Mouse (Mus musculus) layer of hippocampus, adult 18-20 months (tissue): ENCODE data around the gene 1700019N19Rik. TPM values are rescaled to one million over a fixed set of nuclear protein-coding genes. Genes with fewer than 3 reads are reported as not detected.

Source experiments
- total RNA-seq, 2 experiments: library from RNA; stranded (reverse); gene quantifications; 2 replicates each; pipeline ENCODE4 v1.2.3; 2021

The 1700019N19Rik gene
- total RNA-seq, 2 experiments from 2014 or later, result 0.67 TPM; not detected in 1

Other genes starting within 250 kb of the 1700019N19Rik start
- 1 to 10 TPM; 1.4 to 1.9 TPM for gene Pnlip, start 142.0 kb downstream of the 1700019N19Rik start, total RNA-seq
- gene Pnliprp1, start 65.6 kb downstream of the 1700019N19Rik start, total RNA-seq, result not detected
- gene Pnliprp2, start 34.7 kb downstream of the 1700019N19Rik start, total RNA-seq, result under 1 TPM; 0.20 to 0.27 TPM
- gene Eno4, start 149.0 kb upstream of the 1700019N19Rik start, total RNA-seq, result 1 to 10 TPM; 1.3 to 1.5 TPM
- 100 to 1,000 TPM; 238 to 250 TPM for gene Hspa12a, start 149.2 kb upstream of the 1700019N19Rik start, total RNA-seq